Mouse (Mus musculus) kidney, postnatal 36 days (tissue): ENCODE results near the gene Baiap3.
A peak's percentile ranks its signal among the peaks of the same experiment; 100 is the strongest.

Experiments
- DNase-seq, 2 experiments: peaks; one replicate each; pipeline ENCODE4 v3.0.0; 2021 to 2022; ENCODE audit warnings: mixed read lengths in 2 of 2

Baiap3 gene

GRCm38 (mm10) chr17:25256140-25256754 is at the start of gene Baiap3:
Baiap3 (minus strand) TSS chr17:25256364.
- DNase-seq = peak in 1 of 2 experiments; percentile 49

- no peak for DNase-seq
These were observed 41.9 kb upstream of the Baiap3 start, which contains the start of gene Prss34 for GRCm38 (mm10) chr17:25298094-25298493. Prss34 (plus strand) TSS chr17:25298394.

GRCm38 (mm10) chr17:25294111-25294510 is 37.9 kb upstream of the Baiap3 start:
- DNase-seq = no peak

GRCm38 (mm10) chr17:25293495-25293894 is 37.3 kb upstream of the Baiap3 start:
- no peak for DNase-seq

GRCm38 (mm10) chr17:25290411-25290810 is 34.2 kb upstream of the Baiap3 start:
- DNase-seq = no peak

- peak; percentile 53 to 78 for DNase-seq
These were observed 32.7 kb upstream of the Baiap3 start for GRCm38 (mm10) chr17:25288842-25289241.

- peak; percentile 89 to 90 for DNase-seq
These were observed 28.9 kb upstream of the Baiap3 start for GRCm38 (mm10) chr17:25285033-25285432.

GRCm38 (mm10) chr17:25282133-25282532 is 26.0 kb upstream of the Baiap3 start:
- DNase-seq = peak; percentile 81 to 90

GRCm38 (mm10) chr17:25275833-25276232 is 19.7 kb upstream of the Baiap3 start:
- DNase-seq = no peak

GRCm38 (mm10) chr17:25274571-25275346 is 18.6 kb upstream of the Baiap3 start, which contains the start of gene Ube2i:
Ube2i (minus strand) TSS chr17:25274622.
- no peak for DNase-seq

- DNase-seq = peak; percentile 94 to 96
These were observed 17.7 kb upstream of the Baiap3 start for GRCm38 (mm10) chr17:25273706-25274501.

GRCm38 (mm10) chr17:25272951-25273705 is 17.0 kb upstream of the Baiap3 start:
- DNase-seq = peak; percentile 89 to 90

GRCm38 (mm10) chr17:25272326-25272725 is 16.2 kb upstream of the Baiap3 start:
- DNase-seq = peak; percentile 35 to 47

- no peak for DNase-seq
These were observed 14.7 kb upstream of the Baiap3 start for GRCm38 (mm10) chr17:25270795-25271335.

- peak; percentile 40 to 60 for DNase-seq
These were observed 8.3 kb upstream of the Baiap3 start for GRCm38 (mm10) chr17:25264453-25264852.

- no peak for DNase-seq
These were observed 1.7 kb upstream of the Baiap3 start for GRCm38 (mm10) chr17:25257804-25258261.

GRCm38 (mm10) chr17:25255110-25255509 is 1.1 kb downstream of the Baiap3 start:
- no peak for DNase-seq

- no peak for DNase-seq
These were observed 2.4 kb downstream of the Baiap3 start for GRCm38 (mm10) chr17:25253760-25254159.

- DNase-seq = no peak
These were observed 3.5 kb downstream of the Baiap3 start for GRCm38 (mm10) chr17:25252643-25253042.

GRCm38 (mm10) chr17:25250181-25250835 is 5.9 kb downstream of the Baiap3 start:
- no peak for DNase-seq

- DNase-seq = no peak
These were observed 8.0 kb downstream of the Baiap3 start for GRCm38 (mm10) chr17:25248033-25248750.
